Mouse (Mus musculus): ENCODE measurements around the gene Ydjc.

Gene Ydjc

GRCm38 (mm10) chr16:17144339-17144738 is at the start of gene Ydjc:
Gene Ydjc, plus strand, starts transcription at chr16:17144621.
- no peak for DNase-seq (ENCODE audit: low read depth, low spot score)

GRCm38 (mm10) chr16:17096938-17097337 is 47.5 kb upstream of the Ydjc start:
- no peak for DNase-seq (ENCODE audit: low read depth, low spot score)

- DNase-seq (ENCODE audit: low read depth, low spot score): no peak
These were observed 41.7 kb upstream of the Ydjc start for GRCm38 (mm10) chr16:17102630-17103220.

GRCm38 (mm10) chr16:17104600-17104999 is 39.8 kb upstream of the Ydjc start:
- no peak for DNase-seq (ENCODE audit: low read depth, low spot score)

GRCm38 (mm10) chr16:17110771-17111743 is 33.4 kb upstream of the Ydjc start, which contains the start of gene Ppil2:
Gene Ppil2, minus strand, starts transcription at chr16:17111257.
- DNase-seq (ENCODE audit: low read depth, low spot score): peak; percentile 73

- no peak for DNase-seq (ENCODE audit: low read depth, low spot score)
These were observed 27.1 kb upstream of the Ydjc start for GRCm38 (mm10) chr16:17117309-17117799.

- DNase-seq (ENCODE audit: low read depth, low spot score): no peak
These were observed 22.9 kb upstream of the Ydjc start for GRCm38 (mm10) chr16:17121569-17121968.

GRCm38 (mm10) chr16:17124119-17124870 is 20.1 kb upstream of the Ydjc start:
- no peak for DNase-seq (ENCODE audit: low read depth, low spot score)

GRCm38 (mm10) chr16:17124871-17125520 is 19.4 kb upstream of the Ydjc start, which contains the start of gene 2610318N02Rik:
Gene 2610318N02Rik, minus strand, starts transcription at chr16:17125167.
- DNase-seq (ENCODE audit: low read depth, low spot score): no peak

- no peak for DNase-seq (ENCODE audit: low read depth, low spot score)
These were observed 17.1 kb upstream of the Ydjc start for GRCm38 (mm10) chr16:17127292-17127691.

GRCm38 (mm10) chr16:17131191-17132088 is 13.0 kb upstream of the Ydjc start:
- DNase-seq (ENCODE audit: low read depth, low spot score): no peak

- peak; percentile 88 for DNase-seq (ENCODE audit: low read depth, low spot score)
These were observed 12.1 kb upstream of the Ydjc start, which contains the start of gene Sdf2l1 for GRCm38 (mm10) chr16:17132089-17132905. Gene Sdf2l1, minus strand, starts transcription at chr16:17132383.

- no peak for DNase-seq (ENCODE audit: low read depth, low spot score)
These were observed 11.6 kb upstream of the Ydjc start for GRCm38 (mm10) chr16:17132906-17133200.

- DNase-seq (ENCODE audit: low read depth, low spot score): no peak
These were observed 7.1 kb upstream of the Ydjc start for GRCm38 (mm10) chr16:17137355-17137754.

- peak; percentile 59 for DNase-seq (ENCODE audit: low read depth, low spot score)
These were observed 2.4 kb downstream of the Ydjc start, which contains the start of gene Ccdc116 for GRCm38 (mm10) chr16:17146772-17147235. Gene Ccdc116, minus strand, starts transcription at chr16:17147229.

- DNase-seq (ENCODE audit: low read depth, low spot score): no peak
These were observed 3.0 kb downstream of the Ydjc start for GRCm38 (mm10) chr16:17147391-17147929.

- DNase-seq (ENCODE audit: low read depth, low spot score): no peak
These were observed 3.7 kb downstream of the Ydjc start for GRCm38 (mm10) chr16:17148084-17148483.

GRCm38 (mm10) chr16:17150520-17151258 is 6.3 kb downstream of the Ydjc start:
- DNase-seq (ENCODE audit: low read depth, low spot score): no peak

All from retina, adult 2 months (tissue).